Mouse (Mus musculus) megakaryocyte-erythroid progenitor cell, adult 5-6 weeks (primary cell): ENCODE data around the gene Eloa. TPM values are rescaled to one million over a fixed set of nuclear protein-coding genes. Genes with fewer than 3 reads are reported as not detected.
"Not testable (repeated sequence)": the region's sequence is repeated elsewhere in the genome, so short reads cannot be mapped to it uniquely, and the experiment has no call there.

Experiments used
- ATAC-seq: replicated peaks from 2 replicates; pipeline ENCODE4 v1.8.0; 2016; ENCODE audit warnings: mild to moderate bottlenecking, inconsistent platforms; ENCODE audit not compliant: severe bottlenecking, poor library complexity, low FRiP score, low TSS enrichment
- total RNA-seq, 2 experiments: library from RNA; stranded (forward) in 1 of 2; stranded (reverse) in 1 of 2; fragments of 200-1000, 215-1000 nt in 1 of 2; fragments of >200 nt in 1 of 2; fragmentation: Nextera tagmentation in 1 of 2; gene quantifications; 2 replicates each; pipeline ENCODE4 v1.2.3; 2014 to 2017

The Eloa gene
- total RNA-seq (2014; fragmentation: Nextera tagmentation) (41.0 and 41.3 TPM in 2 replicates), total RNA-seq (2017) (48.9 and 51.8 TPM in 2 replicates)

DNA sequence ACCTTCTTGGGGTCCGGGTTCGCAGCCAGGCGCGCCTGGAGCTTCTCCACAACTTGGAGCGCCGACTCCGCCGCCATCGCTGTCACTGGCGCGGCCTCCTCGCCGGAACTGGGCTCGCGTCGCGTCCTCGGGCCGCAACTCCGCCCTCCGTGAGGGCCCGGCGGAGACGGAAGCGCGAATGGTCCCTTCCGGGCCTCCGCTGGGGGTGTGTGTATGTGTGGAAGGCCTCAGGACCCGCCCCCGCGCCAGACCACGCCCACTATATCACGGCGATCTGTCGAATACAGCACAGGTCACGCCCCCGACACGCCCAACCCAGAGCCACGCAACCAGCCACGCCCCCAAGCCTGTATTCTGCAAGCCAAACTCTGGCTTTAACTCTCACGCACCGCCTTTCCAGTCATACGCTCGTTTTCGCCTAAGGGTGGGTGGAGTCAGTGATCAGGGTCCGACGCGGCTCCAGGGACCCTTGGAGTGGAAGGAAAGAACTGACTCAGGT, at the start of gene Eloa:
Gene Eloa, minus strand, starts transcription at position 215 of the 499 bp plus-strand sequence.
- ATAC-seq: peak; percentile 99

DNA sequence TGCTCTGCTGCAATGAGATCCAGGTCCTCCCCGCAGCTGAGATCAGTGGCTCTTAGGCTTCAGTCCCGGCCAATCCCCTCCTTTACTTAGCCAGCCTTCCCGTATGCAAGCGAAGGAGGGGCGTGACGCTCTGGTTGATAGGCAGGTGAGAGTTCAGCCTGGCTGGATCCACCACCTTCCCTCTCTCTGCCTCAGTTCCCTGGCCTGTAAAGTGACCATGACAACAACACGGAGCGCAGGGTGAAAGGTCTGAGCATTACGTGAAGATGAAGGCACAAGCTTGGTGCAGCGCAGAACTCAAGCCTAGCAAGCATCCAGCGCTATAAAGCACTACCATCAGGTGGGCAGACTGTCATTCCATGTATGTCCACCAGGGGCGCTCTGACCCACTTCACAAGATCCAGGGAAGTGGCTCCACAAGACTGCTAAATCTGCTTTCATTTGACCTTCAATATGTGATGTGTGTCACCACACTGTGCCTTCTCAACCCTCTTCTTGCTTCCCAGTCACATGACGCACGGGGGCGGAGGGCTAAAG, 49.7 kb upstream of the Eloa start:
- peak; percentile 67 for ATAC-seq

DNA sequence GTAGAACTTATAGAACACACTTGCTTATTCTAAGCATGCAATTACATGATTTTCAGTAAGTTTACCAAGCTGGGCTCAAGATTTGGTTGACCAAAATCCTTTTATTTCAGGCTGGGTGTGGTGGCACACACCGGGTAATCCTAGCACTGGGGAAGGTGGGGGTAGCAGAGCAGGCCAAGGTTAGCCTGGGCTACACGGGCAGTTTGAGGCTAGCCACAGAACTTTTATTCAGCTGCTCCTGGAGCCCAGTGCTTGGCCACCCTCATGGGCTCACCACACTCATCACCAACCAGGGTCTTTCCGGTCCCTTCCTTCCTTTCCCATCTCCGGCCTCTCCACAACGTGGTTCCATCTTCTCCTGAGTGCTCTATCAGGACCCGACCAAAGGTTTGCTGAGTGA, 49.0 kb upstream of the Eloa start:
- no peak for ATAC-seq

DNA sequence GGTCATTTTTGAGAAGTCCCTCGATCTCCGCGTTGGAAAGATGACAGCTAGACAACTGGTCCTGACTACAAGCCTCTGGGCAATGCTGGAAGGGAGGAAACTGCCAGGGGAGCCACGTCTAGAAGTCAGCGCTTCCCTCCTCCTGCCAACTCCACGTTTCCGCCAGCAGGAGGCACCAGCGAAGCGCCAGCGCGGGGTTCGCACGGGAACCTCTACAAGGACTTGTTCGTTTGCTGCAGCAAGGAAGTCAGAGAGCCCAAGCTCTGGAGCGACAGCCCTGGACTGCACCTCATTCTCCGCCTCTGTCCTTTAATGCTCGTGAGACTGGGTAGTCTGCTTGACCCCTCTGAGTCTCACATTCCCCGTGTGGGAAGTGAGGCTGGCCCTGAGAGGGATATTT, 48.4 kb upstream of the Eloa start:
- ATAC-seq: peak; percentile 42; the same call in 1 of the 2 replicates

DNA sequence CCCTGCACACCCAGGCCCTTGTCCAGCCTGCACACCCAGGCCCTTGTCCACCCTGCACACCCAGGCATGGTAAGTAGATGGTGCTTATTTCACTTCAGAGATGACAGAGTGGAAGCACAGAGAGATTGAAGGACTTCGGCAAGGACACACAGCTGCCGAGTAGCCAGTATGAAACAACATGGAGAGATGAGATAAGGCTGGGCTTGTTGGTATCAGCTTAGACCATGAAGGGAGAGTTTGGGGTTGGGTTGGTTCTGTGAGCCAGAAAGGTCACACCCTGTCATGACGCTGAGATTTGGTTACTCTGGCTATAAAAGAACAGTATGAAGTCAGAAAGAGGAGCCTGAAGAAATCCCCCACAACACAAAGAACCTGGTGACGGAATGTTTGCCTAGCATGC, 47.8 kb upstream of the Eloa start:
- ATAC-seq: peak; percentile 81

DNA sequence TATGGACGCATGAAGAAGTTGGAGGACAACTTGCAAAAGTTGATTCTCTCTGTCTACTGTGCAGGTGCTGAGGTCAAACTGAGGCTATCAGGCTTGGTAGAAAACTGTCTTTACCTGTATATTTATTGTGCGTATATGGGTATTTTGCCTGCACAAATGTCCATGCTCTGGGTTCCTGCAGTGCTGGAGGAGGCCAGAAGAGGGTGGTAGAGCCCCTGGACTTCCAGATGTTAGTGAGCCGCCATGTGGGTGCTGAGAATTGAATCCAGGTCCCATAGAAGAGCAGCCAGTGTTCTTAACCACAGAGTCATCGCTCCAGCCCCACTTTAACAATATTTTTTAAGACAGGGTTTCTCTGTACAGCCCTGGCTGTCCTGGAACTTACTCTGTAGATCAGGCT, 41.6 kb upstream of the Eloa start:
- ATAC-seq: no peak

DNA sequence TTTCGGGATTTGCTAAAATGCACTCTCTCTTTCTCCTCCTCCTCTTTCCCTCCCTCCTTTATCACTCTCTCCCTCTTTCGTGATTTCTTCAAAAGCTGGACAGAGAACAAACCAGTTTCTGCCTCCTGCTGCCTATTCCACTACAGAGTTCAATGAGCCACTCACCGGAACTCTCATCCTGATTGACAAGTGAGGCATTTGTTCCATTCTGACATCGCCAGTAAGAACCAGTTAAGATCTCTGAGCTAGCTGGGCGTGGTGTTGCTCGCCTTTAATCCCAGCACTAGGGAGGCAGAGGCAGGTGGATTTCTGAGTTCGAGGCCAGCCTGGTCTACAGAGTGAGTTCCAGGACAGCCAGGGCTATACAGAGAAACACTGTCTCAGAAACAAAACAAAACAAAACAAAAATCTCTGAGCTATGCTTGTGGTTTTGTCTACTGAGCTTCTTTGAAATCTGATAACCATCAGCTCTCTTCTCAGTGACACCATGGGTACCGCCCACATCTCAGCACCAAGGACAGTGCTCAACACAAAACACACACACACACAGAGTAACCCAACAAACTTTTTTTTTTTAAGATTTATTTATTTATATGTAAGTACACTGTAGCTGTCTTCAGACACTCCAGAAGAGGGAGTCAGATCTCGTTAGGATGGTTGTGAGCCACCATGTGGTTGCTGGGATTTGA, 38.4 kb upstream of the Eloa start:
- not testable (repeated sequence) for ATAC-seq

DNA sequence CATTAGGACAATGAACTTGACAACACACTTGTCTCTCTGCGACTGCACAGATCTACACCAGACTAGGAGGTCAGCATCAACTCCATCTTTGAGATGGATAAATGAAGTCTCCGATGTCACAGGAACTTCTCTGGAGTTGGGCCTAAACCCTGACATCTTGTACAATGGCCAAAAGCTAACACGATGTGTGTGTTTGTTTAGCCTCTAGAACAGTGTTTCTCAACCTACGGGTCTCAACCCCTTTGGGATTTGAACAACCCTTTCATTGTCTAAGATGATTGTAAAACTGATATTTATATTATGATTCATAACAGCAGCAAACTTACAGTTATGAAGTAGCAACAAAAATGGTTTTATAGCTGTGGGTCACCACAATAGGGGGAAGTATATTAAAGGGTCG, 36.4 kb upstream of the Eloa start:
- no peak for ATAC-seq

DNA sequence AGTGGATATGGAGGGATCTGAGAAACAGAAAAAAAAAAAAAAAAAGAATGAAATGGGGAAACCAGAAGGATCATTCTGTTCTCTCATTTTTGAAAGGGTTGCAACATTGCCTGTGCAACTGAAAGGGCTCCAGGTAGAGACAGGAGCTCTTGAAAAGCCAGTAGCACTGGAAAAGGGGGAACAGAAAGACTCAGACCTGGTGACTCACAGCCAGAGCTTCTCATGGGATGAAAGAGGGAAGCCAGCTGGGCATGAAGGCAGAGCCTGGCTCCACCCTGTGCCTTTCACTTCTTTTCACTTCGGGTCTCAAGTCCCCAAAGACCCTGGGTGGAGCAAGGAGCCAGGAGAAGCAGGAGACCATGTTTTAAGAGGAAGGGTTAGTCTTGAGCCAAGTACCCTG, 34.5 kb upstream of the Eloa start:
- ATAC-seq: no peak

DNA sequence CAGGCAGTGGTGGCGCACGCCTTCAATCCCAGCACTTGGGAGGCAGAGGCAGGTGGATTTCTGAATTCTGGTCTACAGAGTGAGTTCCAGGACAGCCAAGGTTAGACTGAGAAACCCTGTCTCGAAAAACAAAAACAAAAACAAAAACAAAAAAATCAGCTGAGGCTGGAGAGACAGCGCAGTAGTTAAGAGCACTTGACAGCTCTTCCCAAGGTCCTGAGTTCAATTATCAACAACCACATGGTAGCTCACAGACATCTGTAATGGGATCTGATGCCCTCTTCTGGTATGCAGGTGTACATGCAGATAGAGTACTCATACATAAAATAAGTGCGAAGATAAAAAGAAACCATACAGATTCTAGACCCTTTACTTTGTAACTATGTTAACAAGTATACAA, 32.3 kb upstream of the Eloa start:
- ATAC-seq: no peak

DNA sequence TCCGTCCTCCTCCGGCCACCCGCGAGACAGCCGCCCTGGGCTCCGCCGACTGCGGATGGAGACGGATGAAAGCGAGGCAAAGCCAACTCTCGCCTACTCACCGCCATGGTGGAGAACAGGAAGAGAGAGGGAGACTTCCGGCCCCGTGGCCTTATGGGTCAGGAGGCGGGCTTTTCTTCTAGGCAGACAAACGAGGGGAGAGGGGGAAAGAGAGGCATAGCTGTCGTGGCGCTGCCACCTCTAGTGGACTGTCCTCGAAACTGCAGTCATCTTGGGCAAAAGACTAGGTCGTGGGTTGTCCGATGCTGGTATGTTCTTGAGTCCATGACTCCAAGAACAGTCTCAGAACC, 31.7 kb upstream of the Eloa start, which contains the start of gene Rpl11:
Gene Rpl11, minus strand, starts transcription at position 182 of the 350 bp plus-strand sequence.
- ATAC-seq: peak; percentile 95

DNA sequence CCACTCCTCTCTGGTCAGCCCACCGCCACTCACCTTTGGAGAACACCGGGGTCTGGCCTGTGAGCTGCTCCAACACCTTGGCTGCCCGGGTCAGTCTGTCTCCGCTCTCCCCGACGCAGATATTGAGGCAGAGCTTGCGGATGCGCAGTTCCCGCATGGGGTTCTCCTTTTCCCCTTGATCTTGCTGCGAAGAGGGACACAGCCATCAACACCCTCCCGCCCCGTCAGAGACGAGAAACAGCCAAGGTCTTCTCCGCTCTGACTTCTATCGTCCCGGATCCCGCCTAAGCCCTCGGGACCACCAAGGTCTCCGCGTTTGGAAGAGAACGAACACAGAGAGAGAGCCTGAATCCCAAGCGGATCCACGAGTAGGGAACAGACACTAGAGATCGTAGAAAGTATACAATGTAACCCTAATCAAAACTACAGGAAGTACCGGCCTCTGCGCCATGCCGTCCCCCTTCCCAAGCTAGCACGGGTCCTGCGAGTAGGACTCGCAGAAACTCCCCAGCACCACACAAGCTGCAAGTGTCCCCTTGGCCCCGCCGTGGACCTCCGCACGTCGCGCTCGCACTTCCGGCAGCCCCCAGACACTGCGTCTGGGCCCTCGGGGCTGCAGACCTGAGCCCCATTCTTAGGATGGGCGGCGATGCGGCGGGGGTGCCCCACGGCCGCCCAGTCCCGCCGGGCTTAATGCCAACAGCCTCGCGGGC, 31.1 kb upstream of the Eloa start:
- ATAC-seq: peak; percentile 38

DNA sequence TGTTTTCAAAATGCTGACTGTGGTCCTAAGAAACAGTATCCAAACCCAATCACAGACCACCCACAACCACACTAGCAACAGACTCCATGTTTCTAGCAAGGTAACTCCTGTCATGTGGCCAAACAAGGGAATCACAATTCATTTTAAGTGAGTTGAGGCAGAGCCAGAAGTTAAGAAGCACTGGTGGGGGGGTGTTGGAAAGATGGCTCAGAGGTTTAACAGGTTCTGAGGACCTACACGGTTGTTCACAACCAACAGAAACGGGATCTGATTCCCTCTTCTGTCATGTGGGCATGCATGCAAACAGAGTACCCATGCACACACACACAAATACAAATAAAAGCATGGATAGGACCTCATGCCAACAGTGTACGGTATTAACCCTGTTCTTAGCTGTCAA, 30.5 kb upstream of the Eloa start:
- ATAC-seq: no peak

DNA sequence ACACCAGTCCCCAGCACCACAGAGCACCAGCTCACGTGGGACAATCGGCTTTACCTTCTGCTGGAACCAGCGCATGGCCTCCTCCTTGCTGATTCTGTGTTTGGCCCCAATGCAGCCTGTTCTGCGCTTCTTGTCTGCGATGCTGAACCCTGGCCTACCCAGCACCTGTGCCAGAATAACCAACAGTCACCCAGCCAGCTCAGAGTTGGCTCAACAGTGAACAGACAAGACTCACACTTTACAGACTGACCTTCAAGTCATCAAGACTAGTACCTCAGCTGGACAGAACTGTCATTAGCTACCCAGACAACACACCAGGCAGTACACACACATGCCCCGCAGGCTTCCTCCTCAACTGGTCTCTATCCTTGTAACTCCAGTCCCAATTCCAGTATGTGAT, 28.7 kb upstream of the Eloa start:
- no peak for ATAC-seq

DNA sequence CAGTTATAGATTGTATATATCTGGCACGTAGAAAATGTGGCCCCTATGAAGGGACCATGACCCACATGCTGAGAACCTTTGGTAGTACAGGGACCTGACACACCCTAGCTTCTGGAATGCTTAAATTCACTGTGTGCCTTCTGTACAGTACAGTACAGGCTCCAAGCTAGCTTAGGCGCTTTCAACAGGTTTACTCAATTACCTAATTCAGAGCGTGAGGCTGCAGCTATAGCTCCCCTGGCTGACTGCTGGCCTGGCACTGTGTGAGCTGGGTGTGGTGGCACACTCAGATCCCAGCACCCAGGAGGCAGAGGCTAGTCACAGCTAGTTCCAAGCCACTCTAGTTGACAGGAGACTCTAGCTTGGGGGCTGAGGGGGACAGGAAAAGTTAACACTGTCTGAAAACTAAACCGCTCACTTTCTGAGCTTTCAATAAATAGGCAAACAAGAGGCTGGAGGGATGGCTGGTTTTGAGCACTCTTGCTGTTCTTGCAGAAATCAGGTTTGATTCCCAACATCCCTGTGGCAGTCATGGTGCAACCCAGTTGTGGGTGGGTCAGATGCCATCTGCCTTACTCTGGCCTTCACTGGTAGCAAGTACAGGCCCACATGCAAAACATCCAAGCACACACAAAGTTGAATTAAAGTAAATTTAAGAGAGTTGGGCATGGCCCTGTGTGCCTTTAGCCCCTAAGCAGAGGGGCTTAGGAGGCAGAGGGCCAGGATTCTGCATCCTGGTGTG, 26.9 kb upstream of the Eloa start:
- 0 out of 2 replicates have a peak, but pooled peaks have one; percentile 21 for ATAC-seq

DNA sequence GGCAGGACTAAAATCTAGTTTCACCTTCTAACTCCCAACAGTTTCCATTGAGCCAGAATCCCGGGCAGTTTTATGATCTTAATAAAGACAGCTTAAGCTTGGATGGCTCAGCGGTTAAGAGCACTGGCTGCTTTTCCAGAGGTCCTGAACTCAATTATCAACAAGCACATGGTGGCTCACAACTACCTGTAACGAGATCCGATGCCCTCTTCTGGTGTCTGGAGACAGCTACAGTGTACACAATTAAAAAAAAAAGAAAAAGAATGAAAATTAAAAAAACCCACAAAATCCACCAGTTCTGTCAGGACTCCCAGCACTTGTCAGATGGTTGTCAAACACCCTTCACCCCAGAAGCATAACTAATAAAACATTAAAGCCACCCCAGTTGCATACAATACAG, 26.1 kb upstream of the Eloa start:
- ATAC-seq: no peak

DNA sequence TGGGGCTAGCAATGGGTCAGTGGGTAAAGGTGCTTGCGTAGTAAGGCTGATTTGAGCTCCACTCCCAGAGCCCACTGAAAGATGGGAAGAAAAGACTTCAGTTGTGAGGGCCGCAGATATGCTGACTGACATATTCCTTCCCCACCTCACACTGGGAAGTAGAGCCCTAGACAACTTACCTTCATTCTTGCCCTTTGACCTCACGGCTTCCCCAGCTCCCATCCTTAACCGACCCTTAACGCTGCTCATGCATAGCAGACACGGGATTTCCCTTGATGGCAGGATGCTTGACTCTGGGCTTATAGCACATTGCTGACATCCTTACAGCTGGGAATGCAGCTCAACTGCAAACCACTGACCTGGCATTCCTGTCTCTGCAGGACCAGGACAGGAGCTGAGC, 25.3 kb upstream of the Eloa start:
- ATAC-seq: no peak

DNA sequence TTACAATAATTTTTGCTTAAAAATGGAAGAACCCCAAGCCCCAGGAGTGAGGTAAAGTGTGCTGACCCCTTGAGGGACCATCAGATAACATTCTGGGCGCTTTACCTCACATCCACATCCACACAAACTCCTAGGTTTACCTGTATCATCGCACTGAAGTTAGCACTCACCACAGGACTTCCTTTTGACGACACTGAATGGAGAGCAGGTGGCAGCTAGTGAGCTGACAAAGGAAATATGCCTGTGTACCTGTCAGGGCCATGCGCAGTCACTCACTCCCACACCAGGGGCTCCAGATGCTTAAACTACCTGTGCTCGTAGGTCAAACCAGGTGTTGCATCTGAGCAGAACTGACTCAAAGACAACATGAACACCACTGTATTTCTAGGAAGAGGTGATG, 23.5 kb upstream of the Eloa start:
- ATAC-seq: no peak

DNA sequence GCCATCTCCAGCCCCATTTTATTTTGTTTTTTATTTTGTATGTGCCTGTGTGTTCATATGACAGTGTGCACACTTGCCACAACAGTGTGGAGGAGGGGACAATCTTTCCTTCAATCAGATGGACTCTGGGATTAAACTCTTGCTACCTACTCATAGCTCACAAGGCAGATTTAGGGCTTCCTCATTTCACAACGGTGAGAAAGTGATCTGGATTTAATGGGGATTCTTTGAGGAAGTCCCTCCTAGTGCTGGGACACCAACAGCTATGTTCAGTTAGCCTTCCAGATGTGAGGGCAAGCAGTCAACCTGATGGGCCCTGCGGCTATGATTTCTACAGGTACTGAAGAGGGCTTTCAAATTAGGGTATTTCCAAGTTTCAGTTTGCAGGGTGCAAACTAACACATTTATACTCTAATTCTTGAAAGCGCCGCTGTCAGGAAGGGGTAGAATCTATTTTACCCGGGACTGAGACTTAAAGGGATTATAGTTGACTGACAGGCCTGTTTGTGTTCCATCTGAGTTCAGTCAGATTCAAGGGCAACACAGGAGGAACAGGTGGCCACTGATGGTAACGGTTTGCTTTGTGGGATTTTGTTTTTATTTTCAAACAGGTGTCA, 22.3 kb upstream of the Eloa start:
- no peak for ATAC-seq

DNA sequence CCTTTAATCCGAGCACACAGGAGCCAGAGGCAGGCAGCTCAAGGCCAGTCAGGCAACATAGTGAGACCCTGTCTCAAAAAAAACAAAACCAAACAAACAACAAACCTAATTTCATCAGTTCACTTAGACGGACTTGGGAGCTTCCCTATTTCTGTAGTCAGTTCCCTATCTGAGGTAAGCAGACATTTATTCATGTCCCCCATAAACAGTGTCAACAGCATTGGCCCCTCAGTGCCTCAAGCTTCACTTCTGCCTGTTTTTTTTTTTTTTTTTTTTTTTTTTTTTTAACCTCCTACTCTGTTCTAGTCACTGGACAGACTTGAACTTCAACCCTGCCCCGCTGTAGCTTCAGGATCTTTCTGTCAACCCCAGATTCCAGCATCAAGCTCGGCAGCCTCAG, 13.5 kb upstream of the Eloa start:
- ATAC-seq: no peak
